Mouse (Mus musculus) kidney, embryonic 16.5 days (tissue): ENCODE measurements at regions not wholly inside any gene's neighbourhood (a gene's known extent, or its start where the extent isn't known, plus 50 kb on each side); places are given as distances from the start of the nearest gene placed in this dataset.
A peak's percentile ranks its signal among the peaks of the same experiment; 100 is the strongest.

Source experiments
- ATAC-seq: fragments of 200-750 bp; cut with Nextera tagmentation; 2 replicates; pipeline ENCODE4 v1.8.0; 2017; ENCODE audit warnings: moderate TSS enrichment; ENCODE audit not compliant: low FRiP score, low TSS enrichment
- H3K27ac ChIP-seq: fragments of 300-500 bp; sonication (generic); 2 replicates; pipeline ENCODE4 v1.5.1; 2014; ENCODE audit warnings: low read length
- H3K27me3 ChIP-seq: fragments of 300-500 bp; sonication (generic); 2 replicates; pipeline ENCODE4 v1.6.1; 2014; ENCODE audit warnings: low read length, control low read depth, mixed read lengths; ENCODE audit not compliant: insufficient read depth
- H3K36me3 ChIP-seq: fragments of 300-500 bp; sonication (generic); 2 replicates; pipeline ENCODE4 v1.6.1; 2014; ENCODE audit warnings: low read length, control low read depth, mixed read lengths; ENCODE audit not compliant: insufficient read depth
- H3K4me1 ChIP-seq: fragments of 300-500 bp; sonication (generic); 2 replicates; pipeline ENCODE4 v1.6.1; 2014; ENCODE audit warnings: low read length, control low read depth, mixed read lengths; ENCODE audit not compliant: insufficient read depth
- H3K4me2 ChIP-seq: fragments of 300-500 bp; sonication (generic); replicated peaks from 2 replicates; pipeline ENCODE4 v1.6.1; 2014; ENCODE audit warnings: low read depth, low read length
- H3K4me3 ChIP-seq: fragments of 300-500 bp; sonication (generic); 2 replicates; pipeline ENCODE4 v1.5.1; 2014; ENCODE audit warnings: mild to moderate bottlenecking, low read length
- H3K9ac ChIP-seq: fragments of 300-500 bp; sonication (generic); replicated peaks from 2 replicates; pipeline ENCODE4 v1.6.1; 2014; ENCODE audit warnings: low read length
- H3K9me3 ChIP-seq: fragments of 300-500 bp; sonication (generic); 2 replicates; pipeline ENCODE4 v1.6.1; 2016; ENCODE audit warnings: low read length, control low read depth
- WGBS: fragments of 180-500 bp; shearing (Covaris S2); extraction: QIAGEN DNeasy Blood & Tissue Kit; methylation state at CpG from one replicate; pipeline ENCODE4 v1.1.7; 2014; 5-methylcytosine and 5-hydroxymethylcytosine counted together

DNA sequence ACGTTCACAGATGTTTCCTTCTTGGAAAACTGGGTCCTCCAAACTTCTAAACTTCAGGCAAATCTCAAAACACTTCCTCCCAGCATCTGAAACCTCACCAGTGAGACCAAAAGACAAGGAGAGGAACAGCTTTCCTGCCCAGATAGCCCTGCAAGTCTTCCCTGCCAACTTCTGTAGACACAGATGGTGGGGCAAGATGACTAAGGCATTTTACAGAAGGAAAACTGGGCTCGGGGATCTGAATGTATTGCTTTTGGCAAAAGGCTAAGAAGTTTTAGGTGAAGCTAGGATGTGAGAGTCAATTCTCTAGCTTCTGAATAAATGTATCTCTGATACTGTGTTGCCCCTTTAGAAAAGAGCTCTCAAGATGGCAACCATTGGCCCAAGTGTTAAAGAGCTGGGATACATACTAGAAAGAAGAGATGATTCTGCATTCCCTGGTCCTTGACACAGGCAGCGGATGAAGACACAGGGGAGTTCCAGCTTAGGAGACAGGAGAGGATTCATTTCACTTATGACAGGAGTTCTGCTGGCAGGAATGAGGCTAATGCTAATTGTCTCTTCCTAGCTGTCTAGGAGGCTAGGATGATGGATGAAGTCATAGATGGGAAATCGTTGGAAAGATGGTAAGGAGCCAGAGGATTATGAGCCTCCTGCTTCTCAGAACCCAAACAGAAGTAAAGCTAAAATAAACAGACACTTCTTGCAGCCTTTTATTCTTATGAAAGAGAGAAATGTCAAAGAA lies 108.0 kb upstream of the Ces5a start:
- H3K4me2 ChIP-seq, result no peak overlapping the region
- 75% methylated on average over 4 of the region's 4 CpGs for WGBS
- H3K9ac ChIP-seq, result no peak overlapping the region
- no peaks in the 10 kb centered on the region for H3K9me3 ChIP-seq
- no peaks in the 10 kb centered on the region for H3K27me3 ChIP-seq
- H3K27ac ChIP-seq, result no peak overlapping the region
- no peak overlapping the region for H3K4me3 ChIP-seq
- H3K36me3 ChIP-seq, result no peaks in the 10 kb centered on the region
- no peak for ATAC-seq
- no peaks in the 10 kb centered on the region for H3K4me1 ChIP-seq

DNA sequence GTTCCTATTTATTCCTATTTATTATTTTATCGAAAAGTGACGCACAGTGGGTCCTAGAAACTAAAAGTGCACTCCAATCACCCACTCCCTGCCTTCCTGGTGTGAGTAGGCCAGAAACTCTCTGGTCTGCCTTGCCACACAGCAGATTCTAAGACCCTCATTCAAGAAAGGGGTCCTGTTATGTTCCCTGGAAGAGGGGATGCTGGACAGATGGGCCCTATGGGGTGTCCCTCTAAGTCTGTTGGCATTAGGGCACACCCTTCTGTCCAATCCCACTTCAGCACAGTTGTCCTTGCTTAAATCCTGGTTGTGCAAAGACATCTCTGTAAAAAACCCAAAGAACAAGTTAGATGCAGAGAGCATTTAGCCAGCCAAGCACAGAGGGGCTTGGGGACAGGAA lies 117.8 kb upstream of the Ces5a start:
- no peaks in the 10 kb centered on the region for H3K36me3 ChIP-seq
- H3K4me1 ChIP-seq, result no peaks in the 10 kb centered on the region
- no peak overlapping the region for H3K9ac ChIP-seq
- no peak overlapping the region for H3K4me3 ChIP-seq
- ATAC-seq, result no peak
- peaks cover 5% of the 10 kb centered on the region; the same call in 1 of the 2 replicates for H3K9me3 ChIP-seq
- no peak overlapping the region for H3K27ac ChIP-seq
- no peak overlapping the region for H3K4me2 ChIP-seq
- WGBS, result 94% methylated on average over 2 of the region's 2 CpGs
- no peaks in the 10 kb centered on the region for H3K27me3 ChIP-seq

DNA sequence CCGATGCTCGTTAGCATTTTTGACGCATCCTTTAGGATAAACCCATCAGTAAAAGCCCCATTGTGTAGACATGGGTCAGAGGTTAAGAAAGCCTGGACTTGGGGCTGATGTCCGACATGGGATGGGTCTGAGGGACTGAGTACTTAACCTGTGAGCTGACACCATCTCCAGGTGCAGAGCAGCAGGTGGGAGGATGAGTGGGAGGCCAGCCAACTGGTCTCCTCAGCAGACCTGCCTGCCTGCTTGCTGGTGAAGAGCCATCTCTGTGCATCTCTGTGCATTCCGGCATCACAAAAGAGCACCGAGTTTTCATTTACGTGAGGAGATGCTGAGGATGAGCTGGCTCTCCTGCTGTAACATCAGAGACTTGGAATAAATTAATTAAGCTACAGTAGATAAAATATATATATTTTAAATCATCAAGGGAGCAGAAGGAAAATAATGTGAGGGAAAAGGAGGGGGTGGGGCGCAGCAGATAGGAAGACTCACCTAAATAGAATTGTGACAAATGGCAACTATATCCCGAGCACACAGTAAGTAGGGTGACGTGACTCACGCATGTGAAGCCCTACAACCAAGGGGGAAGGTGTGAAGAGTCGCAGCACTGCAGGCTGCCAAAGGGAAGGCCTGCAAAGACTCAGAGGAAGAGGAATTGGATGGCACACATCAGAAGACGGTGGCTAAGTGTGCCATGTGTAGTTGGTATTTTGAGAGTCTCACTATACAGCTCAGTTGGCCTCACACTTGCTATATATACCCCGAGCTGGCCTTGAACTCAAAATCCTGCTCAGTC lies 118.5 kb upstream of the Ces5a start:
- 73% methylated on average over 14 of the region's 14 CpGs for WGBS
- Histone ChIP-seq H3K9me3 (peaks cover 5% of the 10 kb centered on the region; the same call in 1 of the 2 replicates), H3K9ac (no peak overlapping the region), H3K4me3 (no peak overlapping the region), H3K4me2 (no peak overlapping the region), H3K36me3 (no peaks in the 10 kb centered on the region), H3K27me3 (no peaks in the 10 kb centered on the region), H3K4me1 (no peaks in the 10 kb centered on the region), H3K27ac (no peak overlapping the region)
- ATAC-seq, result no peak

DNA sequence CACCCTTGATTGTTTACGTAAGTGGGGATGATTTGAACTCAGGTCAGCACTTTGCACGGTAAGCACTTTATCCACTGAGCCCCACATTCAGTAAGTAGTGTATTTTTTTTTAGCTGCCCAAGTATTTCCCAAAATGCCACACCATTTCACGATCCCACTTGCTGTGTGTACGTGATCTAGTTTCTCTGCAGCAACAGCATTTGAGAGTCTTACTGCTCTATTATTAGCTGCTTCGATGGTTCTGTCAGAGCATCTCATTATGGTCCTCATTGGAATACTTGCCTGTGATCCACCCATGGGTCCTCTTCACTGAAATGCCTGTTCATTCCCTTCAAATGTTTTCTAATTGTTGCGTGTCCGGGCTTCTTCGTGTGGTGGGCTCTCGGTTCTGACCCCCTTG lies 120.1 kb upstream of the Ces5a start:
- no peak overlapping the region for H3K4me3 ChIP-seq
- no peaks in the 10 kb centered on the region for H3K36me3 ChIP-seq
- H3K4me1 ChIP-seq, result no peaks in the 10 kb centered on the region
- H3K9ac ChIP-seq, result no peak overlapping the region
- H3K27ac ChIP-seq, result no peak overlapping the region
- no peak overlapping the region for H3K4me2 ChIP-seq
- WGBS, result 87% methylated on average over 9 of the region's 9 CpGs
- H3K27me3 ChIP-seq, result no peaks in the 10 kb centered on the region
- H3K9me3 ChIP-seq, result no peaks in the 10 kb centered on the region
- no peak for ATAC-seq

DNA sequence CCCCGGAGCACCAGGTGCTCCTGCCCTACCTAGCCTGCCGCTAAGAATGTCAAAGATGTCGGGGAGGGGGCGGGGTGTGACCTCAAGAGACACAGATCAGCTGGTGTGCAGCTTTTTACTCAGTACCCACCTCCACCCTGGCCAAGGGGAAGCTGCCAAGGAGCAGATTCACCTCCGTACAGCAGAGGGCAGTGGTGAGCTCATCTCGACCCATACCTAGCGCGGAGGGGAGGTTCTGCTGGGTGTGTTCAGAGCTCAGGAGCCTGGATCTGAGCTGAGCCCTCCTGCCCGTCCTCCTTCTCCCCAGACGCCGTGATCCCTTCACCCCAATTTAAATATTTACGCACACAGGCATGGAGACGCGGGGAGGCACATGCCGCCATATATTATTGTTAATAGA lies 126.1 kb upstream of the Ces5a start:
- peak; percentile 96 for ATAC-seq
- Histone ChIP-seq H3K9me3 (no peaks in the 10 kb centered on the region), H3K36me3 (no peaks in the 10 kb centered on the region), H3K4me2 (peak overlapping the region; percentile 62), H3K4me1 (no peaks in the 10 kb centered on the region), H3K27me3 (no peaks in the 10 kb centered on the region), H3K4me3 (peak overlapping the region; percentile 37), H3K9ac (0 out of 2 replicates have a peak overlapping the region, but pooled peaks have one; percentile 35), H3K27ac (no peak overlapping the region)
- WGBS, result 3% methylated on average over 15 of the region's 15 CpGs

DNA sequence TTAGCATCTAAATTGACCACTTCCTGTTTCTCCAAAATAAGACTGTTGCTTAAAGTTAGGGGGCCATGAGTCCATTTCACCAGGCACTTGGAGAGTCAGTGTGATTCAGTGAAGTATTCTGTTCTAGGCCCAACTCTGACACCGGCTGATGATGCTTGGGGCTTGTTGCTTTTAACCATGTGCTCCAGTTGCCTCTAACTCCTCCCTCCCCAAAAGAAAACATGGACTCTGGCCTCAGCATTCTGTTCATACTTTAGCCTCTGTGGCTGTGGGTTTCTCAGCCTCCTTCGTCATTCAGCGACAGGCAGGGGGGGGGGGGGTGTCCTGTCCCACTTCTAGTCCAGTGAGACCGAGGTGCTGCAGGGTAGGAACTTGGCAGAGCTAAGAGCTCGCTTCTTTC lies 126.6 kb upstream of the Ces5a start:
- WGBS, result 58% methylated on average over 5 of the region's 5 CpGs
- H3K27ac ChIP-seq, result no peak overlapping the region
- H3K4me1 ChIP-seq, result no peaks in the 10 kb centered on the region
- H3K9ac ChIP-seq, result no peak overlapping the region
- ATAC-seq, result peak; percentile 47; the same call in 1 of the 2 replicates
- H3K36me3 ChIP-seq, result no peaks in the 10 kb centered on the region
- peak overlapping the region; percentile 37 for H3K4me3 ChIP-seq
- no peaks in the 10 kb centered on the region for H3K27me3 ChIP-seq
- H3K4me2 ChIP-seq, result peak overlapping the region; percentile 62
- no peaks in the 10 kb centered on the region for H3K9me3 ChIP-seq

DNA sequence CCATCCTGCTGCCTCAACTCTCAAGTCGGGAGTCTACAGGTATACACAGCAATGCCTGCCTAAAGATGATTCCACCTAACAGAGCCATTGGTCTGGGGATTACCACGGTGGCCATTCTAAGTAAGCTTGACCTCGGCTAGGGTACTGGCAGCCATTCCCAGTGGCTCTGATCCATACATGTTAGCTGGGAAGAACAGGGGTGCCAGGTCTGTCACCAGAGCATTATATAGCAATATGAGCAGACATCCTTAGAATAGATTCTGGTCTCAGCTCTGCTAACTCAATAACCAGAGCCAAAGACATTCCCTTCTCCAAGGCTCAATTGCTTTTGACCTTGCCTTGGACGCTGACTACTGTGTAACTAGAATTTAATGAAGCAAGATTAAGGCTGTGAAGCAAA lies 128.2 kb upstream of the Ces5a start:
- no peak for ATAC-seq
- H3K4me1 ChIP-seq, result peaks cover 7% of the 10 kb centered on the region; the same call in 1 of the 2 replicates
- H3K9me3 ChIP-seq, result no peaks in the 10 kb centered on the region
- H3K4me2 ChIP-seq, result no peak overlapping the region
- H3K27ac ChIP-seq, result no peak overlapping the region
- WGBS, result 85% methylated on average over 4 of the region's 4 CpGs
- no peak overlapping the region for H3K4me3 ChIP-seq
- H3K36me3 ChIP-seq, result no peaks in the 10 kb centered on the region
- no peaks in the 10 kb centered on the region for H3K27me3 ChIP-seq
- no peak overlapping the region for H3K9ac ChIP-seq

DNA sequence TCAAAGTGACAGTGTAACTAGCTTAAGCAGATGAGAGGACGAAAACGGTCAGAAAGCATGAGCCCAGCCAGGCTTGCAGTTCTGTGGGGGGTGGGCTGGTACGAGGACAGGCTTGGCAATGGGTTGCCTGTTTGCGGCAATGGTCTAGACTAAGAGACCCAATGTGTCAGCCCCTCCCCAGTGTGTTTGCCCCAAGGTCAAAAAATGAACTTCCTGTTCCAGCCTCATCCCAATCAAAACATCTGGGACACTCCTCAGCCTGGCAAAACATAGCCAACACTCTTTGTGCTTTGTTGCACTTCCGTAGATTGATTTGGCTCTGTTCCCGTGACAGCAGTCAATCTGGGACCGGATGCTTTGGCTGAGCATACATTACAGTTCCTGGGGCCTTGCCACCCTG lies 132.7 kb upstream of the Ces5a start:
- ATAC-seq, result 0 out of 2 replicates have a peak, but pooled peaks have one; percentile 31
- no peaks in the 10 kb centered on the region for H3K9me3 ChIP-seq
- H3K27me3 ChIP-seq, result no peaks in the 10 kb centered on the region
- H3K4me2 ChIP-seq, result no peak overlapping the region
- no peak overlapping the region for H3K27ac ChIP-seq
- WGBS, result 27% methylated on average over 7 of the region's 7 CpGs
- H3K36me3 ChIP-seq, result no peaks in the 10 kb centered on the region
- no peak overlapping the region for H3K4me3 ChIP-seq
- H3K9ac ChIP-seq, result no peak overlapping the region
- H3K4me1 ChIP-seq, result peaks cover 7% of the 10 kb centered on the region; the same call in 1 of the 2 replicates

DNA sequence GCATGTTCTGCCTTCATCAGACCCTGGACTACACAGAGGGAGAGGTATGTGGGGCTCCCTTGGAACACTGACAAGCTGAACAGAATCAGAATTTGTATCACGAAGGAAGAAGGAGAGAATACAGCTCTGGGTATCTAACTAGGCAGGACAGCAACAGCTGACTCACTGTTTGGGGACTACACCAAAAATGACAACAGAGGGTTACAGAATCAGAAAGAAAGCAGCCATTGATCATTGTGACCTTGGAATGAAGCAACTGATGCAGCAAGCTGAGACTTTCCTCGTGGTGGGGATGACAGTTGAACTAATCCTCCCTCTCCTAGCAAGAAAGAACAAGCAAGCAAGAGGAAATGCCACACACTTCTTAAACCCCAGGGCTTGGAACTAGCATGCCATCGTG lies 135.0 kb upstream of the Gnao1 start:
- H3K4me3 ChIP-seq, result no peak overlapping the region
- no peak overlapping the region for H3K9ac ChIP-seq
- no peak for ATAC-seq
- H3K27ac ChIP-seq, result no peak overlapping the region
- no peak overlapping the region for H3K4me2 ChIP-seq
- no peaks in the 10 kb centered on the region for H3K4me1 ChIP-seq
- no peaks in the 10 kb centered on the region for H3K36me3 ChIP-seq
- H3K27me3 ChIP-seq, result no peaks in the 10 kb centered on the region
- H3K9me3 ChIP-seq, result no peaks in the 10 kb centered on the region
- WGBS, result 69% methylated on average over 3 of the region's 3 CpGs
